Mouse (Mus musculus) natural killer cell, adult 2 months (primary cell): ENCODE results near the gene Etl4.

Experiments used
- DNase-seq, 2 experiments: peaks; one replicate each; pipeline ENCODE4 v3.0.0; 2022; ENCODE audit warnings: low spot score in 2 of 2

The Etl4 gene

DNA sequence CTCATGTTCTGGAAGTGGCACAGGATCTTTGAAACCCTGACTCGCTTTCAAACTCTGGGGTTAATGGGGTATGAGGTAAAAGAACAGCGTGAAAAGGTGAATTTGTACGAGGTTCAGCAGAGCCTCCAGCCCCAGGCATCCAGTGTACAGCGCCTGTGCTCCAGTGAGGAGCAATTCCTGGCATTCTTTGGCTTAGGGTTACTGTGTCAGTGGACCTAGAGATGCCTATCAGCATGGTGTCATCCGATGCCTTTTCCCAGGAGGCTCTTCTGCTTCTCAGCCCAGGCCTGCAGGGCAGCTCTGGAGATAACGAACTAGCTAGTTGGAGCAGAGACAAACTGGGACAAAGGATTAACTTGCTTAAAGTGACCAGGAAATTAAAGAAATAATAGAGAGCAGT is 653.5 kb downstream of the Etl4 start:
- DNase-seq: no peak

DNA sequence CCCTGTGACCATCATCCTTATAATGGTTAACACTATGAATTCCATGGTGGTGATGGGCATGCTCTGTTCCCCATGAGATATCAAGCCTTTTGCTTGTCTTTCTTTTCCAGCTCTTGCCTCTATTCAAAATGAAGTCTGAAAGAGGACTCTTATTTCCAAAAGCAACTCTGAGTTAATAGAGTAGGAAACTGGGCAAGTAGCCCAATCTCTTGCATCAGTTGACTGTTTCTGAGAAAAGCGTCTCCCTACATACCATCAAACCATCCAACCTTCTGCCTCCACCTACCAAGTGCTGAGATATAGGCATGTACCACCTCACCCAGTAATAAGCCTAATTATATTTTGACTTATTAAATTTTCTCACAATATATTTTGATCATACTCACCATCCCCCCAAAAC is 658.9 kb downstream of the Etl4 start:
- no peak for DNase-seq

DNA sequence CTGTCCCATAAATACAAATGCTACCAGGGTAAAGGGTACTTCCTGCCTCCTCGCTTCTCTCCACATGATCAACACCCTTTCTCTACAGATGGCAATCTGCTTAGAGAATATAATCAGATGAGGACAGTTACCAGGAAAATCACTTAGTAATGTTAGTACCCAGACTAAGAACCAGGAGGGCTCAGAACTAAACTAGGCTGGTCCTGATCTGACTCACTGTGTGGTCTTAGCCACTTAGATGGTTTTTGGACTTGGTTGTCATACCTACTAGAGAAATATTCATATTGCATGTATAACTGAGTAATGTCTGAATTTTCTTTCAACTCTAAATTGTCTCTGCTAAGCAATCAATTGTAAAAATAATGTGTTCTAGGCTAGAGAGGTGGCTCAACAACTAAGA is 662.4 kb downstream of the Etl4 start:
- no peak for DNase-seq

DNA sequence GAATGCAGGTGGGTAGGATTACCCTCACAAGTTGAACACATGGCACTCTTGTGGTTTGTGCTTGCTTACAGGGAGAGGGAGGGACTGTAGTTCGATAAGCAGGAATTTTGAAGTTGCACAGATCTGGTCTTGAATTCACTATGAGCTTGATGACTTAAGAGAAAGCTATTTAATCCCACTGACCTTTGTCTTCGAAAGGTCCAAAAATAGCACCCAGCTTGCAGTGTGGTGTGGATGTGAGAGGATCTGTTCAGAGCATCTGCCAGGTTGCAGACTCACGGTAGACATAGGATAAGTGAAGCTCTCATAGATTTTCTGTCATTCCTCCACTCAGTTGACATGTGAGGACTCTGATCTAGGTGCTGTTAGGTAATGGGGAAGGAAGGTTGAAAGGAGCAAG is 670.8 kb downstream of the Etl4 start:
- no peak for DNase-seq

DNA sequence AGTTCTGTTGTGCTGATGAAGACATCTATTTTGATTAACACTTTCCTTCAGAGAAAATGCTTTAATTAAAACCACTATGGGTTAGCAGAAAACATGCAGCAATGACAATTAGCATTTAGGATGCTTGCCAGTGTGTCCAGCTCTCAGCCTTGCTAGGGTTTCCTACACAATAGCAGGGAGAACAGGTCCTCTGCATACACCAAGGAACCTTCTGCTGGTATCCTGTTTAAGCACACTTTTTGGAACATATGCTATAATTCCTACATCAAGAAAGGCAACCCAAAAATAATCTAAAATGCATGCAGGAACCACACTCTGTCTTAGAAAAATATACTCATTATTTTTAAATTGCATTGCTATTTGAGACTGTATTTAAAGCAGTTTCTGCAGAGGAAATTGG is 673.5 kb downstream of the Etl4 start:
- no peak for DNase-seq

DNA sequence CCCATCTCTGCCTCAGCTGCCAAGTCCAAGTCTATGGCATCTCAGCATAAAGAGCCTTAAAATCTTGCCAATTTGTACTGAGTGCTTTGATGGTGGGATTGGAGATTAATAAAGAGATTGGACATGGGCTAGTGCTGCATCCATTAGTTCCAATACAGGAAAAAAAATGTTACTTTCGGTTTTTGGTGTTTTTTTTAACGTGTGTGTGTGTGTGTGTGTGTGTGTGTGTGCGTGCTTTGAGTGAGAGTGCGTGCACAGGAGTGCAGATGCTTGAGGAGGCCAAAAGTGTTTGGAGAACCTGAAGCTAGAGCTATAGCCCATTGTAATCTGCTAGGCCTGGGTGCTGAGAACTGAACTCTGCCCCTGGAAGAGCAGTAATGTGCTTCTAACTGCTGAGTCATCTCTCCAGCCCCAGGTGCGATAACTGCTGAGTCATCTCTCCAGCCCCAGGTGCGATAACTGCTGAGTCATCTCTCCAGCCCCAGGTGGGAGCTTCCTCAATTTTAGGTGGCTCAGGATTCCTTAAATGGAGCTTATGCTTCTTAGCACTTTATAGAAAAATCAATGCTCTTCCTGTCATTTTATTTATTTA is 674.1 kb downstream of the Etl4 start:
- no peak for DNase-seq

DNA sequence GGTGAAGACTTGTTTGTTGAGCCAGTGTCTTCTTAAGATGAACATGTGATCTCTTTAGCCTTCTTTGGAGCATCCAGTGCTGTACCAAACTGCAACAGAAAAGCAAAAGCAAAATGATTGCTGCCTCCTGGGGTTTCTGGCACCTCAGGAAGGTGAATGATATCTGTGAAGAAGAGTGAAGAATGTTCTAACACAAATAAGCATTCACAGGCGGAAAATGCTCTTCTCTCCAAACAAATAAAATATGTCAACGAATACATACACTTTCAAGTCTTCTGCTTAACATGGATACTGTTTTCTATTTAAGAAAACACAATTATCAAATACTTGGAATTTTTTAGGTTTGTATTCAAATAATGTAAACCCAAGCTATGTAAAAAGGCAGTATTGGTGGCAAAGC is 678.3 kb downstream of the Etl4 start:
- no peak for DNase-seq

DNA sequence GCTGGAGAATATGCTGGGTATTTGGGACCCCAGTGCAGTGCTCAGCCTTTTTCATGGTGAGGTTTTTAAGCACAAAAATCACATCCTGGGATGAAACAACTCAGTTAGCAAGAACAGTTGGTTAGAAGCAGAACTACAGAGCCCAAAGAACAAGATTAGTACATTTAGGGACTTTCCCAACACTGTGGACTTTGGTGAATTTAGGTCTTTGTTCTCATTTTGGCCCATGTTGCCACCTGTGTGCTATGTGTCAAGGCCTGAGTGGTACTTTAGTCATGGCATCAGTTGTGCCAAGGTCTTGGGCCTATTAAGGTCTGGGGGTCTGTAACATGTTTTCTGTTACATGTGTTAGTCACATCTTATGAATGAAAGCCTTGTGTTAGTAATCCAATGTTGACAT is 679.1 kb downstream of the Etl4 start:
- no peak for DNase-seq

DNA sequence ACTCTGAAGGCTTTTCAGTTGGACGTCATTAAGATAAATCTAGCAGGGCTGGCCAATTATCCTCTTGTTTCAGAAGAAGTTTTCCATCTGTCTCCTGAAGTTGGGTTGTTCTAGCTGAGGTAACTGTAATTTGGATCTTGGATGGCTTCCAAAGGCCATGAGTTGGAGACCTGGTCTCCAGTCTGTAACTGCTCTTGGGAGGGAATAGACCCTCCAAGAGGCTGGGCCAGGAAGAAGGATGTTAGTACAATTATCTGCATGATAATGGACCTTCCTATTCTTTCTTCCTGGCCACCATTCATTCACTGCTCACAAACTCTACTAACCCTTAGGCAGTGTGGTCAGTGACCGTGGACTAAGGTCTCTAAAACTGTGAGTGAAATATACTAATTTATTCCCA is 684.5 kb downstream of the Etl4 start:
- DNase-seq: no peak

DNA sequence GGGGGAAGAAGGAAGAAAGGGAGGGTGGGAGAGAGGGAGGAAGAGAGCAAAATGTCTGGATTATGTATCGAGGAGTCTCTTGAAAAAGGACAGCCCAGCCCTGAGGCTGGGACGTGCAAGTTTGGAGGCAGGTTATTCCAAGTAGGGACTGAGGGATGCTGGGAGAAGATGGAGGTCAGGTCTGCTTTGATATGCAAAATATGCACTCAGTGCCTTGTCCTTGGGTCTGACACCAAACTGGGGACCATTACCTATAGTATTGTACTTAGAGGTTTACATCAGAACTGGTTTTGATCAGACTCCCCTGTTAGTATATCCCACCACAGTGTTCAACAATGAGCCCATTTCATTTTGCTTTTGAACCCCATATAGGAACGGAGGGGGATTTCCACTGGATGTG is 685.4 kb downstream of the Etl4 start:
- DNase-seq: no peak

DNA sequence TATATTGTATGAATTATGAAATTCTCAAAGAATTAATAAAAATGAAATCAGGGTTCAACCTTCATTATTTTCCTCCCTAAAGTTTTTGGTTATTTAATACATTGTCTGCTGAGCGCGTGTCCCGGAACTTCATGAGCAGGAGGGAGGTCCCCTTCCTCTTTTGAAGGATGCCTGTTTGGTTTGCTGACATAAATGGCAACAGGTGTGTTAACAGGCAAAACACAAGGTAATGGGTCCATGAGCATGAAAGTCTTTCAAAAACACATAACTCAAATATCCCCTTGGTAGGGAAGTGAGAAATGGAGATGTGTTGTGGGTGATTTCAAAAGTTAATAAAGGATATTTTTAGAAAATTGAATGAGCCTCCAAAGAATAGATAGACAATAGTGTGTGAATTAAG is 687.0 kb downstream of the Etl4 start:
- no peak for DNase-seq

DNA sequence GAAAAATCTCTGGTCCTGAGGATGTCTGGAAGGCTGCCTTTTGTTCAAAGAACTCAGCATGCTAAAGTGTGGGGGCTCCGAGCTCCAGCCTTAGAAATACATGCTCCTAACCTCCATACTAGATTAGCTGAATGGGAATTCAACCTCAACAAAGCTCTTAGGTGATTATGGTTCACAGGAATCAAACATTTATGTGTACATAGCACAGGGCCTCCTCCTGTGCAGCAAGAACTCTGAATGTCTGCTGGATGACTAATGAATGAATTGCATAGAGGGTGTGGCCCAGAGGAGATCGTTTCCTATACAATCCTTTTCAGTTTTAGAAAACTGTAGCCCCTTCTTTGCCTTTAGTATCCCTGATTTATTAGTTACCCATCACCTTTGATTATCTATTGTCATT is 687.6 kb downstream of the Etl4 start:
- DNase-seq: no peak

DNA sequence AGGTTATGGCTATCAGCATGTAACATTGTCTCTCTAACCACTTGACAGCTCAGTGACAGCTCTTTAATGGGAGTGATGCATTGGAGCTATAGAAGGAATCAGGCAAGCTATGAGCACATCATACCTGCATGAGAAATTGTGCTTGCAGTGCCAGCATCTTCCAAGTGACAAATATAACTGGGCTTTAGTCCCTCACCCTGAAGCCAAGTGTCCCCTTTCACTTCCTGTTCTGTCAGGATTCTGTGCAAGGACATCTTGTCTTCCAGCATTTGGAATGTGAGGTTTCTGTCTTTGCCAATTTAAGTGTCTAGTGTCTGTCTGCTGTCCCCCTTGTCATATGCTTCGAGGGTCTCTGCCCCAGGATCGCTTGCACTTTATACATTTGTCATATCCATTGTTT is 693.1 kb downstream of the Etl4 start:
- DNase-seq: no peak

DNA sequence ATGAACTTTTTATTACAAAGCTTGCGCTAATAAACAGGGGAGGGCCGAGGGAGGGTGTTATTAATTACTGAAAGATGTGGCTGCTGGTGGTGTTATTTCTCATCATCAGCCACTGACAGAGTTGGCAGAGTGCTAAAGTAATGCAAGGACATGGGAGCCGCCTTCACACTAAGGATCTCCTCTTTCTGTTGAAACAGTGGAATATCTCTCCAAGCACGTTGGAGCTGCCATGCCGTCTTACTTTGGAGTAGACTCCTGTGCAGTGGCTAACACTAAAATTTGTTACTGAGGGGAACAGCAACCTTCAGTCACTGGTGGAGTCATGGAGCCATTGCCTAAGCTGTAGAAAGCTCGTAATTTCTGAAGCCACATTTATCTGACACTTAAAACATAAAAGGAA is 694.0 kb downstream of the Etl4 start:
- no peak for DNase-seq

DNA sequence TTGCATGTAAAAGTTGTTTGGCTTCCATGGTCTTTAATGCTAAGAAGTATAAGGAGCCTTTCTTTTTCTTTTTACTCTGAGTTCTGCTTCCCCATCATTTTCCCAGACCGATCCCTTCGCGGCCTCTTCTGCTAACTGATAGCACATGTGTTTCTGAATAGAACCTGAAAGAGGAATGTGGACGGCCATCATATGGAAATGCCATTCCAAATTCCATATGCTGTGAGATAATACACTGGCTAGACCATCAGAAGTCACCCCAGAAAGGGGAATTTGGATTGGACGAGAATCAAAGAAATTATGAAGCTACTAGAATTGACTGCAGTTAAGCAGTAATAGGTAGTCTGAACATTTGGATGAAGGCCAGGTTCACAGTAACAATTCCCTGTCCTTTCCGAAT is 694.4 kb downstream of the Etl4 start:
- DNase-seq: no peak

DNA sequence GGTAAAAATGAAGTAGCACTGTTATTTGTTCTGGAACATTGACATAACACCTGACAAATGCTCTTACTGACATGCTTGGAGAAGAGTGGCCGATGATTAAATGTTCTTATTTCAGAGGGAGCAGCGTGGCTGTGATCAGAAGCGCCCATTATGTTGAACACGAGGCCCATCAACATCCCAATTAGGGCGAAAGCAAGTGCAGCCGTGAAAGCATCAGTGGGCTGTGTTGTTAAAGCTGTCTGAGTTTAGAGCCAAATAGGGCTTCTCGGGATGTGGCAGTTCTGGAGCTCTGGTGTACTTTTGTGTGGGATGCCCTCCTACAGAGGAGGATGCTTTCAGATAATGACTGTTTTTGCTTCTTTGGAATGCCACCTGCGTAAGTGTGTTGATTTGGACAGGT is 699.6 kb downstream of the Etl4 start:
- no peak for DNase-seq

DNA sequence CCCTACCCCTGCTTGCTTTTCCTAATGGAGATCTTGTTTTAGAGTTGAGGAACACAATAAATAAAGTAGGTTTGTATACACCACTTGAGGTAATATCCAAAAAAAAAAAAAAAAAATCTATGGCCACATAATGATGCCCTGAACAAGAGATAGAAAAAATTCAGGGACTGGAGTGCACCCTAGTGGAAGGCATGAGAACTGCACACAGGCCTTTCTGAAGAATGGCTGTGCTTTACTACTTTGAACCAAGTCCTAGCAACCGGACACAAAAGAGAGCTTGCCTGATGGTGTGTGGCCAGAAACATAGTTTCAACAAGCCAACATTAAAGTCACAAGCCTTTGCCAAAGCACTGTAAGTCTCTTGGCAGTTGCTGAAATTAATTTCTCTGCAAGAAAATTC is 706.4 kb downstream of the Etl4 start:
- DNase-seq: no peak

DNA sequence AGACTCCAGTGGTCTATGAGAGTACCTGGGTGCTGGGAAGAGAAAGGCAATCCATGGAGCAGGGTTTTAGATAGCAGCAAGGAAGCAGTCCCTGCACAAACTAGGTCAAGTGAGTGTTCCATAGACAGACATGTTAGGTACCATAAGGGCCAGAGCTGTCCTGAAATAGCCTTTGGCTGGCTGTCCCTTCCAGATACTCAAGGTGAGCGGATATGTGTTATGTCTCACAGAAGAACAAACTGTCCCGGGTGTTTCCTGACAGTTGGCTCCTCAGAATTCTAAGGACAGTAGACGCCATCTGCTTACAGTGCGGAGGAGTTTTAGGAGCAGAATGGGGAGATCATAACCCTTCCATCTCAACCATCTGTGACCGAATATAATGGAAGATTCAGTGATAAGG is 708.8 kb downstream of the Etl4 start:
- DNase-seq: no peak

DNA sequence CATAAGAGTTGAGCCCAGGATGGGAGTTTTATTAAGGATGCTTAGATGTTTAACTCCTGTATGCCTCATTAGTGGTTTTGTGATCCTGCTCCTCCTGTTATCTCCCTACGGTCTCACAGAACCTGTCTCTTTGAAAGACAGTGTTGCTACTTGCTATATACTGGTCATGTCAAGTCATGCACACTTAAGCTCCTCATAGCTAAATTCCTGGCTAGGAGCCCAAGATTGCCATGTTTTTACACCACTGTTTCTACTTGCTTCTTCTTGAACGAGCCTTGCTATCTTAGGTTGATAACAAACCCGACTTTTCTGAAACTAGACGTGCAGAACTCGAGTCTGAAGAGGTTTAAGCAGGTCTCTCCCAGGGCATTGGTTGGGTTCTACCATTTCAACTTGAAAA is 710.3 kb downstream of the Etl4 start:
- DNase-seq: no peak

DNA sequence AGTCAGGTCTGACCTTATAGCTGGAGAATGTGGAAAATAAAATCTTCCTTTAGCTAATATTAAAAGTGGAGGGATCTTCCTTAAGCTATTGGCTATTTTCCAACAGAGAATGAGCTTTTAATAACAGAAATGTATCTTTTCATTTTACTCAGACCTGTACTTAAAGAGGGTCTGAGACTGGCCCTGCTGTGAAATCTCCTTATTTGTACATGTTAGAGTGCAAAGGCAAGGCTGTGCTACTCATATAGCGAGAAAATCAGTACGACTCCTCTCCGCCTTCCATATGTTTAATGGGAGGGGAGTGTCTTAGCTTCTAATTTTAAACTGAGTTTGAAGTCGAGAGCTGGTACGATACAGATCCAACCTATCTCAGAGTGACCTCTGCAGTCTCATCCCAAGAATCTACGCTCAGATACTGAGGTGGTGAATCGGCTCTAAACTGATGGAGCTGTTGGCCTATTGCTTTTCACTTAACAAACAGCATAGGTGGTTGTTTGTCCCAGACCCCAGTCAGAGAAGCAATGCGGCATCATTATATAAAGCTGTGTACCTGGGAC is 719.7 kb downstream of the Etl4 start:
- no peak for DNase-seq

DNA sequence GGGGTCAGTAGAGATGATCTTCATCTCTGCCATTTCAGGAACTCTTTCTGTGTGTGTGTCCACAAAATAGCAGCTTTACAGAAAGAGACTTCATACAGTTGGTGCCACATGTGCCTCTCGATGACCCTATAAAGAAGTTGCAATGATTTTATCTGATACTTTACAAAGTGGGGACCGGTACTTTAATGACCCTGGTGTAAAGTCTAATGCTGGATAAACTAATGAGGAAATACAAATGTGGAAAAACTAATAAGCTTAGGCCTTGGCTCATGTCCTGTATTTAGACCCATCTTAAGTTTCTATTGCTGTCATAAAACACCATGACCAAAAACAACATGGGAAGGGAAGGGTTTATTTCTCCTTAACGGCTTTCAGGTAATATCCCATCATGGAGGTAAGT is 729.0 kb downstream of the Etl4 start:
- no peak for DNase-seq

DNA sequence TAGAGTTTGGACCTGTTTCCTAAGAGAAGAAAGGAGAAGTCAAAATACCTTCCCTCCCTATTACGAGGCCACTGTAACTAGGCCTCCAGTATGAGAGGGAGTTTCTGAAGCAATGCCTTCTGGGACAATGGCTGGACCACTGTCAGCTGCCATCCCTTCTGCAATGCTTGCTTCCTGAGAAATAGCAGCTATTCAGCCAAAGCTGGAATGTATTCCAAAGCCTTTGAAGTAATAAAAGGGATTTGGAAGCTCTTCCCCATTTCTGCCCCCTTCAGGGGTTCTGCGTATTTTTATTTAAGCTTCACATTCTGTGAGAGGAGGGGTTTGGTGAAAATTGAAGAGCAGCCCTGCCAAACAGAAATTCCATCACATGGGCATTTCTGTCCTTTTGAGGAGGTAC is 730.1 kb downstream of the Etl4 start:
- no peak for DNase-seq

DNA sequence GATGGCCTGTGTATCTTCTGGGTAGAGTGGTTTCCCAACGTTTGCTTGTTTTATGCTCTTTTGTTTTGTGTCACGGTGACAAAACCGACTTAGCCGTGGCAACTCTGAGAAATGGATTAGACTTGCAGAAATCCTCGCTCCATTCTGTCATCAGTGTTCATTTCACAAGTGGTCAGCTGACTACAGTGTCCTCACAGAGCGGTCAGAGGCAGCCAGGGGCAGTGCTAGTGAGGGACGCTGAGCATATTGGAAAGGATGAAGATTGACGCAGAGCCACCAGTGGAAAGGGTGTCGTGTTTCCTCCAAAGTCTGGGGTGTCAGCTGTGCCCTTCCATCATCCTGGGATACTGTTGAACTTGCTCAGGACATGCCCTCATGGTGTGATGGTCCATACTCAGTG is 733.2 kb downstream of the Etl4 start:
- DNase-seq: no peak

DNA sequence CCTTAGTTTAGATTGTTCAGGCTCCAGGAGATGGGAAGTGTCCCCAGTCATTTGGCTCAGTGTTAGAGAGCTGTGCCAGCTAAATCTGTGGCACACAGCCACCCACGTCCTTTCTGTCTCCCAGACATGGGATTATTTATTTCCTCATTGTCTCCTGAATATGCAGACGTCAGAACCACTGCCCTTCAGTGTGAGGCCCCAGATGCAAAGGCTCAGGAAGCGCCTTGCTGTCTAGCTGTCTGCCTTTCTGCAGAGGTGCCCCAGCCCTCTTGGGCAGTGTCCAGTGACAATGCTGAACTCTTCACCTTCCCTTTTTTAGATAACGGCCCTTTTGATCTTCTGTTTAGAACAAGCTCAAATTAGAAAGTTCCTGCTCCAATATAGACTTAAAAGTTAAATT is 740.2 kb downstream of the Etl4 start:
- no peak for DNase-seq

DNA sequence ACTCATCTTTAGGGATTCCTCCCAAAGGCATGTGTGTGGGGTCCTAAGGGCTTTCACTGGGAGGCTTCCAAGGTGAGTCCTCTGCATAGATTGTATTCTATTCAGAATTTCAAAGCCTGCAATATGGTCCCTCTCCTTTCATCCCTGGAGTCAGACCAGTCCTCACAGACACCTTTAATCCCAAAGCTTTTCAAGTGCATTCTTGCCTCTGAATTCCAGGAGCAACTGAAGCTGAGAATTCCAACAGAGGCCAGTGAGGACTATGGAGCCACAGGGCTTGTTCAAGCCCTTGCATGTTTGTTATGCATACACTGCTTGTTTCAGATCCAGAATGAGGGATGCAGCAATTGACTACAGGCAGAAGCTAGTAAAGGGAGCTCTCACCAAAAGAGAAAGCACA is 743.5 kb downstream of the Etl4 start:
- no peak for DNase-seq
